Mouse (Mus musculus) cortical plate, adult 2 months (tissue): ENCODE measurements around the gene C87436. TPM values are rescaled to one million over a fixed set of nuclear protein-coding genes. Genes with fewer than 3 reads are reported as not detected.
A peak's percentile ranks its signal among the peaks of the same experiment; 100 is the strongest.

Experiments
- H3K27ac ChIP-seq: fragments of 200-500 bp; 2 replicates; pipeline ENCODE4 v1.5.1; 2012; ENCODE audit warnings: low read length, control low read depth, inconsistent platforms; ENCODE audit not compliant: insufficient read depth
- H3K4me1 ChIP-seq: fragments of 200-500 bp; 2 replicates; pipeline ENCODE4 v1.6.1; 2011; ENCODE audit warnings: low read length; ENCODE audit not compliant: control insufficient read depth, insufficient read depth
- H3K4me3 ChIP-seq: fragments of 200-500 bp; 2 replicates; pipeline ENCODE4 v1.5.1; 2011; ENCODE audit warnings: mild to moderate bottlenecking, low read length, control low read depth; ENCODE audit not compliant: insufficient read depth
- CTCF ChIP-seq: fragments of 200-500 bp; IDR thresholded peaks from 2 replicates; pipeline ENCODE4 v1.5.1; 2011; ENCODE audit warnings: mild to moderate bottlenecking, control low read depth, low read length; ENCODE audit not compliant: insufficient read depth; ENCODE audit errors: extremely low read depth
- POLR2A ChIP-seq: fragments of 200-500 bp; IDR thresholded peaks from 2 replicates; pipeline ENCODE4 v1.6.1; 2011; ENCODE audit warnings: mild to moderate bottlenecking, low read length, control low read depth; ENCODE audit not compliant: insufficient read depth; ENCODE audit errors: extremely low read depth
- polyA plus RNA-seq: library from polyadenylated mRNA; depleted of rRNA; stranded (reverse); fragments of >200 nt; gene quantifications from 2 replicates; pipeline ENCODE4 v1.2.3, GENCODE M21; 2012; rRNA removed

The C87436 gene
- 21.6 and 21.8 TPM in 2 replicates for polyA plus RNA-seq

GRCm38 (mm10) chr6:86438272-86439118 lies at the start of gene C87436:
C87436 (plus strand) TSS chr6:86438374.
- H3K4me1 ChIP-seq, result no peaks in the 10 kb centered on the region
- peak within 1 kb of the TSS; percentile 68 for H3K4me3 ChIP-seq
- TF ChIP-seq POLR2A (peak; percentile 69), CTCF (peak; percentile 32; the same call in 1 of the 2 replicates)
- H3K27ac ChIP-seq, result peak within 1 kb of the TSS; percentile 95

GRCm38 (mm10) chr6:86388461-86388860 lies 49.7 kb upstream of the C87436 start:
- Histone ChIP-seq H3K4me3 (no peak overlapping the region), H3K4me1 (no peaks in the 10 kb centered on the region), H3K27ac (no peak overlapping the region)
- TF ChIP-seq CTCF, result no peak
- TF ChIP-seq POLR2A, result no peak

- Histone ChIP-seq H3K4me3 (no peak overlapping the region), H3K27ac (no peak overlapping the region), H3K4me1 (peaks cover 4% of the 10 kb centered on the region; the same call in 1 of the 2 replicates)
- TF ChIP-seq POLR2A (no peak), CTCF (no peak)
These were observed 46.8 kb upstream of the C87436 start for GRCm38 (mm10) chr6:86391326-86391725.

DNA sequence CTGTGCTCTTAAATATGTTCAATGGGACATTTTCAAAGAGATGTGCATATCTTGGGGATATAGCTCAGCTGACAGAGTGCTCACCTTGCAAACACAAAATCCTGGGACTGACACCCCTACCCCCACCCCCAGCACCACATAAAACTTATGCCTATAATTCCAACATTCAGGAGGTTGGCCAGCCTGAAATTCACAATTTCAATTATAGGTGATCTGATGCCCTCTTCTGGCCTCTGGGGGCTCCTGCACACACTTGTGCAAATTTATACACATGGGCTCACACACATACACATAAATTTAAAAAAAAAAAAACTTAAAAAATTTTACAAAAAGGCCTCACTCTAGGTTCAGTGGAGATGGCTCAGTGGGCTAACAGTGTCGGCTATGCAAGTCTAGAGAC lies 45.0 kb upstream of the C87436 start:
- Histone ChIP-seq H3K4me3 (no peak overlapping the region), H3K4me1 (peaks cover 4% of the 10 kb centered on the region; the same call in 1 of the 2 replicates), H3K27ac (no peak overlapping the region)
- TF ChIP-seq POLR2A (no peak), CTCF (no peak)

DNA sequence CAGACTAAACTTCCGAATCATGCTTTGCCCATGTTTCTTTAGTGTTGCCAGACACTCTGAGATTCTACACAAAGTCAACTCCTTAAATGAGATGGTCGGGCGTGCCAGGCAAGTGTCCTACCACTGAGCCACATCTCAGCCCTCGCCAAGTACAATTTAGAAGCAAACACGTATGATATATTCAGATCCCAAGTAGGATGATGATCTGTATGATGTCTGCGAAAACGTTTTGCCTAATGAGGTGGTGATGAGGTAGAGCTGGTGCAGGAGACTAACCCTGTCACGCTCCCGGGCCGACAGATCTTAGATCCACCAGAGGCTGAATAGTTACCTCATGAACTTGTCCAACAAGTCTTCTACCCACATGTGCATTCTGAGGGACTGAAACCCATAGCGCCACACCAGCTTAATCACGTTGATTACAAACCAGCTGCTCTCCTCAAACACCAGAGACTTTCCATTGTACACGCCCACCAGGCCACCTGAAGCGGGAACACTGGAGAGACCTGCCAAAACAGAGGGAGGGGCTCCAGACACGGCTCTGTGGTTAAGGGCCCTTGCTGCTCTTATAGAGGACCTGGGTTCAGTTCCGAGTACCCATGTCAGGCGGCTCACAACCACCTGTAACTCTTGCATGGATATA lies 44.0 kb upstream of the C87436 start:
- Histone ChIP-seq H3K4me3 (no peak overlapping the region), H3K4me1 (peaks cover 4% of the 10 kb centered on the region; the same call in 1 of the 2 replicates), H3K27ac (no peak overlapping the region)
- TF ChIP-seq POLR2A (no peak), CTCF (no peak)

DNA sequence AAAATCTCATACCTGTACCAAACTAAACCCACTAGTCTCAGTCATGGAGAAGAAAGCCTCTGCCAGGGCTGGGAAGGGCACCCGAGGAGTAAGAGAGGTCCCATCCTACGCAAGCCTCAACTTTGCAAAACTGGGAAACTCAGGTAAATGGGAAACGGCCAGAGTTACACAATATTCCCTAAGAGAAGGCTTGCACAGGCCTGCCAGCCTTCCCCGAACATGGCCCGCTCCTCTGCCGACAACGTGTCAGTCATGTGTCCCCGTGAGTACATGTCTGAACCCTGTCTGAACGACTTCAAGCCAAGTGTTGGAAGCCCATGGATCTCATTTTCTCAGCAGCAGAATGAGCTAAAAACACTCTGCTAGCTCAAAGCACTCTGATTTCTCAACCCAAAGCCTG lies 43.2 kb upstream of the C87436 start:
- TF ChIP-seq POLR2A (no peak), CTCF (no peak)
- no peak overlapping the region for H3K27ac ChIP-seq
- H3K4me1 ChIP-seq, result peaks cover 4% of the 10 kb centered on the region; the same call in 1 of the 2 replicates
- no peak overlapping the region; the same call in 1 of the 2 replicates for H3K4me3 ChIP-seq

- Histone ChIP-seq H3K4me1 (peaks cover 4% of the 10 kb centered on the region; the same call in 1 of the 2 replicates), H3K27ac (no peak overlapping the region), H3K4me3 (peak overlapping the region; percentile 61)
- TF ChIP-seq CTCF (no peak), POLR2A (no peak)
These were observed 42.2 kb upstream of the C87436 start for GRCm38 (mm10) chr6:86395969-86396368.

DNA sequence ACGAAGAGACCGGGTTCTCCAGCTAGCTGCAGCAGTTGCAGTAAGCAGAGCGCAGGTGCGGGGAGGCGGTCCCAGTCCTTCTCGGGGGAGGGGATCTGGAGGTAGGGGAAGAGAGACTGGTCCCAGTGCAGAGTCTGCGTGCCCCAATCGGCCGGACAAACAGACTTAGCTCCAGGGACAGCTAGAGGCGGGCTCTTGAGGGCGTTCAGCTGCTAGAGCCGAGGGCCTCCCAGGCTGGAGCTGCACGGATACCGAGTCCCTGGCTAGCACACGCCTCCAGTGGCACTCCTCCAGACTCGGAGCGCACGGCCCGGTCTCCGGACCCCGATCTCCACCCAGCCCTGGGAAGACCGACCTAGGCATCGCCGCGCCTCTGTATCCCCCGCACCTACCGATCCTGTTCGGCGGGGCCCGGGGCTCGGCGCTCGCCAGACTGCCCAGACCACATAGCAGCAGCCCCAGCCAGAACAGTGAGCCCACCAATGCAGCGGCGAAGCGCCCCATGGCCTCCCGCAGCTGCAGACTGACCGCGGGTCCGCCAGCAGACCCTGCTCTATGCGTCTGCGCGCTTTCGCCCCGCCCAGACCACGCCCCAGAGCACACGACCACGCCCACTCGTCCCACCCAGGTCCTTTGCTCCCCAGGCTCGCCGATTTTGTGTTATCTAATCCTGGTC lies 41.5 kb upstream of the C87436 start, which contains the start of gene Pcyox1:
Gene Pcyox1, minus strand, starts transcription at position 574 of the 676 bp plus-strand sequence.
- TF ChIP-seq POLR2A (peak; percentile 97), CTCF (no peak)
- peak within 1 kb of the TSS; percentile 72 for H3K27ac ChIP-seq
- H3K4me1 ChIP-seq, result peaks cover 4% of the 10 kb centered on the region; the same call in 1 of the 2 replicates
- H3K4me3 ChIP-seq, result peak within 1 kb of the TSS; percentile 61
